Mouse (Mus musculus) intestine, embryonic 15.5 days (tissue): ENCODE results near the gene Guk1. TPM values are rescaled to one million over a fixed set of nuclear protein-coding genes. Genes with fewer than 3 reads are reported as not detected.

ENCODE experiments used
- polyA plus RNA-seq: library from polyadenylated mRNA; unstranded; fragments of >200 nt; fragmentation: Nextera tagmentation; extraction: Ambion mirVana; gene quantifications from 2 replicates; pipeline ENCODE4 v1.2.1, GENCODE M21; 2015

The Guk1 gene
- polyA plus RNA-seq, 1 experiment from 2014 or later: 109 TPM

Other genes starting within 250 kb of the Guk1 start
- 39.9 and 40.0 TPM in 2 replicates for gene Hist3h2ba, start 243.3 kb downstream of the Guk1 start, polyA plus RNA-seq
- 27.2 and 28.3 TPM in 2 replicates for gene Hist3h2a, start 237.5 kb downstream of the Guk1 start, polyA plus RNA-seq
- gene Trim17, start 237.5 kb downstream of the Guk1 start, polyA plus RNA-seq: 0.16 and 0.35 TPM in 2 replicates
- gene Trim11, start 214.1 kb downstream of the Guk1 start, polyA plus RNA-seq: 16.0 and 17.0 TPM in 2 replicates
- 1.3 TPM in 2 replicates for gene Obscn, start 55.8 kb downstream of the Guk1 start, polyA plus RNA-seq
- gene Iba57, start 28.5 kb downstream of the Guk1 start, polyA plus RNA-seq: 6.6 and 8.0 TPM in 2 replicates
- gene Gjc2, start 9.0 kb downstream of the Guk1 start, polyA plus RNA-seq: 1.1 and 1.3 TPM in 2 replicates
- gene Mrpl55, start 10.3 kb upstream of the Guk1 start, polyA plus RNA-seq: 101 and 103 TPM in 2 replicates
- gene 2310033P09Rik, start 16.1 kb upstream of the Guk1 start, polyA plus RNA-seq: 29.1 and 30.2 TPM in 2 replicates
- 688 and 694 TPM in 2 replicates for gene Arf1, start 36.1 kb upstream of the Guk1 start, polyA plus RNA-seq
- gene Wnt3a, start 98.5 kb upstream of the Guk1 start, polyA plus RNA-seq: not detected in 2 replicates
- 3.4 and 4.2 TPM in 2 replicates for gene Wnt9a, start 114.7 kb upstream of the Guk1 start, polyA plus RNA-seq
- gene Prss38, start 183.4 kb upstream of the Guk1 start, polyA plus RNA-seq: not detected in 2 replicates